9 mouse cellular contexts compared by ENCODE assay signal in genomic region chr5:64587895-64588738, GRCm38 (mm10).
DNase-seq lines count a peak whose midpoint lies in the region; ATAC-seq and TF ChIP-seq lines count a peak whose summit lies in the region.
"Had no signal": no experiment of that assay in that cellular context is flagged by ENCODE, and none has a peak within 500 bp of the region (broad histone marks: within the 10 kb centered on the region; RNA-seq: fewer than 3 reads in every experiment).

No protein-coding gene starts in this region.

- H3K9me3 ChIP-seq in hindbrain, embryonic 12.5 days (replicated peaks), result no peaks in the 10 kb centered on the region
- no peaks in the 10 kb centered on the region for H3K9me3 ChIP-seq in hindbrain, embryonic 16.5 days (ENCODE audit: control insufficient read depth, low read length)
- H3K9me3 ChIP-seq in G1E (replicated peaks), result no peaks in the 10 kb centered on the region

- H3K27ac ChIP-seq in hindbrain, embryonic 12.5 days, result peak overlapping the region; percentile 2; the same call in 1 of the 2 replicates
- no peak overlapping the region for H3K27ac ChIP-seq in hindbrain, embryonic 16.5 days (ENCODE audit: low read depth, low read length)

- peak; percentile 79 for DNase-seq in G1E (ENCODE audit: low spot score)
- no peak for DNase-seq in gastrocnemius, postnatal 4 days (ENCODE audit: low spot score in 2 of 2)
- no peak for DNase-seq in left cerebral cortex, adult 11 months (ENCODE audit: low spot score)
- no peak for DNase-seq in cerebellum, adult 11-12 months
- DNase-seq: thymus, adult 18-20 months had no signal

- H3K4me2 ChIP-seq in hindbrain, embryonic 12.5 days (replicated peaks), result no peak overlapping the region
- no peak overlapping the region for H3K4me2 ChIP-seq in hindbrain, embryonic 16.5 days (ENCODE audit: low read length)

- H3K9ac ChIP-seq in hindbrain, embryonic 12.5 days, result no peak overlapping the region
- no peak overlapping the region for H3K9ac ChIP-seq in hindbrain, embryonic 16.5 days (ENCODE audit: low read depth, low read length)

- H3K4me1 ChIP-seq in hindbrain, embryonic 12.5 days, result peaks cover 3% of the 10 kb centered on the region
- no peaks in the 10 kb centered on the region for H3K4me1 ChIP-seq in hindbrain, embryonic 16.5 days (ENCODE audit: control insufficient read depth, insufficient read depth, low read depth, low read length)
- H3K4me1 ChIP-seq in G1E (ENCODE audit: insufficient read depth, low read depth, low read length), result peaks cover 91% of the 10 kb centered on the region

- WGBS in hindbrain, embryonic 12.5 days, result 42% methylated on average over 8 of the region's 8 CpGs
- 43% methylated on average over 8 of the region's 8 CpGs for WGBS in hindbrain, embryonic 16.5 days

- no peak for TF ChIP-seq CTCF in G1E (IDR thresholded peaks at IDR 0.05; ENCODE audit: low read depth, low read length)

- ATAC-seq in hindbrain, embryonic 12.5 days (ENCODE audit: low FRiP score), result no peak
- no peak for ATAC-seq in hindbrain, embryonic 16.5 days
- peak; percentile 78 for ATAC-seq in G1E (ENCODE audit: extremely low read depth, insufficient number of reproducible peaks, low FRiP score, poor library complexity, severe bottlenecking)
- ATAC-seq in erythroblast, adult 5-6 weeks (replicated peaks; ENCODE audit: low FRiP score, poor library complexity, severe bottlenecking), result peak; percentile 79
- ATAC-seq in megakaryocyte, adult 5-6 weeks (ENCODE audit: poor library complexity, severe bottlenecking), result peak; percentile 33; the same call in 1 of the 2 replicates

- no peaks in the 10 kb centered on the region for H3K36me3 ChIP-seq in hindbrain, embryonic 12.5 days
- H3K36me3 ChIP-seq in hindbrain, embryonic 16.5 days (ENCODE audit: control insufficient read depth, insufficient read depth, low read length), result no peaks in the 10 kb centered on the region
- no peaks in the 10 kb centered on the region for H3K36me3 ChIP-seq in G1E (replicated peaks)

- H3K4me3 ChIP-seq in hindbrain, embryonic 12.5 days, result no peak overlapping the region
- no peak overlapping the region for H3K4me3 ChIP-seq in hindbrain, embryonic 16.5 days (ENCODE audit: low read length)
- H3K4me3 ChIP-seq in G1E (ENCODE audit: low read depth, low read length), result peak overlapping the region; percentile 47; the same call in 1 of the 2 replicates

- H3K27me3 ChIP-seq in hindbrain, embryonic 12.5 days, result no peaks in the 10 kb centered on the region
- H3K27me3 ChIP-seq in hindbrain, embryonic 16.5 days (replicated peaks; ENCODE audit: control insufficient read depth, insufficient read depth, low read length), result no peaks in the 10 kb centered on the region
- no peaks in the 10 kb centered on the region for H3K27me3 ChIP-seq in G1E (ENCODE audit: insufficient read depth, low read length)

Comparison
In these comparisons a context has a peak if more than half of its experiments do, and no peak if none do; other contexts are left out.
1. ATAC-seq: peak in G1E (single experiment), erythroblast, adult 5-6 weeks (single experiment) and megakaryocyte, adult 5-6 weeks (single experiment); none in hindbrain, embryonic 12.5 days (single experiment) and hindbrain, embryonic 16.5 days (single experiment).